Mouse (Mus musculus) heart, adult 8-10 months (tissue): ENCODE measurements around the gene Parp14. TPM values are rescaled to one million over a fixed set of nuclear protein-coding genes. Genes with fewer than 3 reads are reported as not detected.

Experiments
- DNase-seq: peaks from one replicate; pipeline ENCODE4 v3.0.0; 2022; ENCODE audit warnings: low spot score
- total RNA-seq, 4 experiments: library from RNA; stranded (reverse); gene quantifications; 2 replicates each; pipeline ENCODE4 v1.2.4; 2022

Parp14 gene
- total RNA-seq, 4 experiments from 2014 or later = 8.3 to 12.5 (median 10.3) TPM

GRCm38 (mm10) chr16:35787568-35788189, 83.7 kb downstream of the Parp14 start:
- no peak for DNase-seq

- DNase-seq = no peak
Observed at GRCm38 (mm10) chr16:35787163-35787562, 84.2 kb downstream of the Parp14 start.

- no peak for DNase-seq
Observed at GRCm38 (mm10) chr16:35784134-35784725, 87.1 kb downstream of the Parp14 start.

GRCm38 (mm10) chr16:35783207-35783573, 88.2 kb downstream of the Parp14 start:
- no peak for DNase-seq

Other genes with a start within 250 kb of the Parp14 start
- 10 to 100 TPM; 52.1 to 60.6 (median 55.7) TPM for gene Dirc2, start 102.2 kb downstream of the Parp14 start, total RNA-seq
- gene Hspbap1, start 101.2 kb downstream of the Parp14 start, total RNA-seq = 1 to 10 TPM; 2.2 to 3.6 (median 2.6) TPM
- gene Parp9, start 66.9 kb upstream of the Parp14 start, total RNA-seq = 10 to 100 TPM in 2 of 4 experiments, 1 to 10 TPM in 2; 7.5 to 11.6 (median 9.8) TPM
- gene Dtx3l, start 67.6 kb upstream of the Parp14 start, total RNA-seq = 10 to 100 TPM in 2 of 4 experiments, 1 to 10 TPM in 2; 8.1 to 11.3 (median 10.3) TPM
- gene Kpna1, start 107.2 kb upstream of the Parp14 start, total RNA-seq = 100 to 1,000 TPM; 115 to 133 (median 122) TPM
- gene Wdr5b, start 169.6 kb upstream of the Parp14 start, total RNA-seq = 1 to 10 TPM; 2.9 to 4.2 (median 3.7) TPM
- gene Fam162a, start 200.1 kb upstream of the Parp14 start, total RNA-seq = 100 to 1,000 TPM; 233 to 250 (median 245) TPM
- 10 to 100 TPM; 28.4 to 36.5 (median 31.4) TPM for gene Ccdc58, start 200.1 kb upstream of the Parp14 start, total RNA-seq